Mouse (Mus musculus): Measurements from ENCODE around the gene Aldh5a1. TPM values are rescaled to one million over a fixed set of nuclear protein-coding genes. Genes with fewer than 3 reads are reported as not detected.
A peak's percentile ranks its signal among the peaks of the same experiment; 100 is the strongest.

Gene Aldh5a1
- polyA plus RNA-seq, 1 experiment, result 0.83 TPM

DNA sequence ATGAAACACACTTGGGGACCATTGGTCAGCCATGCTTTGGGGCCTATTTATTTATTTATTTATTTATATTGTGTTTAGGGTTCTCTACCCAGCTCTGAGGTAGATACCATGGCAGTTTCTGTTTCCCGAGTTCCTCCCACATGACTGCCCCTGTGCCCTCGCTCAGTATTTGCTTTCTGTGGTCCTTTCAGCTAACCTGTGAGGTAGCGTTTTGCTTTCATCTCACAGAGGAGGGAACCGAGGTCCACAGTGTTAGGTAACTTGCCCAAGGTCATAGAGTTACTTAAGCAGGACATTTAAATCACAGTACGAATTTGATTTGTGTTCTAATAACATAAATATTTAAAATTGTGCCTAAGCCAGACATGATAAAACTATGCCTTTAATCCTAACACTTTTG lies 9.7 kb upstream of the Aldh5a1 start:
- TF ChIP-seq POLR2A (IDR thresholded peaks at IDR 0.05; ENCODE audit: control insufficient read depth, low read depth, low read length) (no peak), CTCF (IDR thresholded peaks at IDR 0.05; ENCODE audit: control insufficient read depth, insufficient read depth, insufficient replicate concordance, low read depth, low read length) (no peak)
- Histone ChIP-seq H3K4me3 (ENCODE audit: control insufficient read depth, low read depth, low read length) (no peak overlapping the region), H3K27me3 (ENCODE audit: control insufficient read depth, insufficient read depth, low read length) (no peaks in the 10 kb centered on the region), H3K36me3 (ENCODE audit: control insufficient read depth, insufficient read depth, low read length) (no peaks in the 10 kb centered on the region), H3K27ac (ENCODE audit: control insufficient read depth, insufficient read depth, low read depth, low read length) (no peak overlapping the region), H3K4me1 (ENCODE audit: control insufficient read depth, insufficient read depth, low read length) (peaks cover 3% of the 10 kb centered on the region; the same call in 1 of the 2 replicates)

DNA sequence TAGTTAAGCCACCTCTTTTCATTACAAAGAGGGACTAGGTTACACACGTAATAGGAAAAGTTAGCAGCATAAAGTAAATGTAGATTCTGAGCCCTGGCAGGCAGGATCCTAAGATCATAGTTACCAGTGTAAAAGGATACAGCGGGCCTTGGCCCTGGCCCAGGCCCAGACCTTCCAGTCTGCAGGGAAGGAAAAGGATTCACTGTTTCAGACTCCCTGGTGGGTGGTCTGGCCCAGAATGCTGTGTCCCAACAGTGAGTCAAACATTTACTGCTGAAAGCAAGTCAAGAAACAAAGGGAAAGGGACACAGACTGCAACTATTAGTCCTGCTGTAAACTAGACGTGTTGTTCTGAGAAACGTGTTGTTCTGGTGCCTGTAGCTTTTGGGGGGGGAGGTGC lies 8.1 kb upstream of the Aldh5a1 start:
- H3K27ac ChIP-seq (ENCODE audit: control insufficient read depth, insufficient read depth, low read depth, low read length), result no peak overlapping the region
- H3K4me1 ChIP-seq (ENCODE audit: control insufficient read depth, insufficient read depth, low read length), result peaks cover 3% of the 10 kb centered on the region; the same call in 1 of the 2 replicates
- H3K36me3 ChIP-seq (ENCODE audit: control insufficient read depth, insufficient read depth, low read length), result no peaks in the 10 kb centered on the region
- no peak for TF ChIP-seq POLR2A (IDR thresholded peaks at IDR 0.05; ENCODE audit: control insufficient read depth, low read depth, low read length)
- TF ChIP-seq CTCF (IDR thresholded peaks at IDR 0.05; ENCODE audit: control insufficient read depth, insufficient read depth, insufficient replicate concordance, low read depth, low read length), result no peak
- H3K4me3 ChIP-seq (ENCODE audit: control insufficient read depth, low read depth, low read length), result no peak overlapping the region
- no peaks in the 10 kb centered on the region for H3K27me3 ChIP-seq (ENCODE audit: control insufficient read depth, insufficient read depth, low read length)

DNA sequence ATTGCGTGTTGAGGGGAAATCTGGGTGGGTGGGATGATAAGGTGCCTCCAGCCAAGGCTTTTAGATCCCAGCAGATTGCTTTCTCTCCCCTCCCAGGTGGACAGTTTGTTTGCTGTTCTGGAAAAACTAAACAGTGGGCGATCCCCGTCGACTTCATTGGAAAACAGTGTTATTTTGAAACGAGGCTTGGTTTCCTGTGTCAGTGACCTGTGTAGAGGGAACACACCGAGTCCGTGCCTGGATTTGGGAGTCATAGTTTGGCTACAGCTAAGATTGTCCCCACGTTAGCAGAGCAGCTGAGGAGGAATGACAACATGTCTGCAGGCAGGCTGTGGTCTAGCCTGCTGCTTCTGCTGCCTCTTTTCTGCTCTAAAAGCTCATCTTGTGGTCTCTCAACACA lies 5.8 kb upstream of the Aldh5a1 start:
- H3K4me1 ChIP-seq (ENCODE audit: control insufficient read depth, insufficient read depth, low read length), result peaks cover 5% of the 10 kb centered on the region
- H3K27ac ChIP-seq (ENCODE audit: control insufficient read depth, insufficient read depth, low read depth, low read length), result no peak overlapping the region
- no peaks in the 10 kb centered on the region for H3K27me3 ChIP-seq (ENCODE audit: control insufficient read depth, insufficient read depth, low read length)
- H3K36me3 ChIP-seq (ENCODE audit: control insufficient read depth, insufficient read depth, low read length), result no peaks in the 10 kb centered on the region
- peak overlapping the region; percentile 7 for H3K4me3 ChIP-seq (ENCODE audit: control insufficient read depth, low read depth, low read length)
- TF ChIP-seq POLR2A (IDR thresholded peaks at IDR 0.05; ENCODE audit: control insufficient read depth, low read depth, low read length), result no peak
- TF ChIP-seq CTCF (IDR thresholded peaks at IDR 0.05; ENCODE audit: control insufficient read depth, insufficient read depth, insufficient replicate concordance, low read depth, low read length), result no peak

DNA sequence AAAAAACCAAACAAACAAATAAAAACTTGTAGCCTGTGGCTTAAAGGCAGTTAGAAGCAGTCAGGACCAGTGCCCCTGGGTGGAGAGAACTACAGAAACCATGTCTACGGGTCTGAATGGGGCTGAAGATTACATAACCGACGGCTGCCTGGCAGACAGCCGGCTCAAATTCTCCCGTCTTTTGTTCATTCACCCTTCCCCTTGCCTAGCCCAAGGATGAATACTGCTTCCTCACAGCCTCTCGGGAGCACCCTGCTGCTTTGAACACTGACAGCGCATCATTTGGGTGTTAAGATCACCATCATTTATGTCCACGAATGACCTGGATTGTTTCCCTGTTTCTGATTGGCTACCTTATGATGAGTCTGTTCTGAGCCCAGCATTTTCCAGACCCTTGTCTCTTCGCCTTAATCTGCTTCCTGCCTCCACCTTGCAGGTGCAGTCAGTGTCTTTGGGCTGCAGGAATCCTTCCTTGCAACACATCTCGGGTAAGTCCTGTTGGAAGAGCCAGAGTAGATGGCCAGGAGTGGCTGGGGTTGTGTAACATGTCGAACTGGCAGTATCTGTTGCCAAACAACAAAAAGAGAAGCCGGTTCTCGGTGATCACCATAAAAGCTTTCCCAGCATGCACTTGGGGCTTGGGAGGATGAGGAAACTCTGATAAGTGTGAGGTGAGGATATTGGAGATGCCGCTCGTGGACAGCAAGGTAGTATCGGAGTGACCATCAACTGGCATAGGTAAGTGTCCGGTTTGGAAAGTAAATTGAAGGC lies 5.2 kb upstream of the Aldh5a1 start, which contains the start of gene Gpld1:
Gene Gpld1 (plus strand): TSS at position 641 of the 771 bp plus-strand sequence.
- TF ChIP-seq POLR2A (IDR thresholded peaks at IDR 0.05; ENCODE audit: control insufficient read depth, low read depth, low read length) (no peak), CTCF (IDR thresholded peaks at IDR 0.05; ENCODE audit: control insufficient read depth, insufficient read depth, insufficient replicate concordance, low read depth, low read length) (no peak)
- H3K27ac ChIP-seq (ENCODE audit: control insufficient read depth, insufficient read depth, low read depth, low read length), result no peak within 1 kb of the TSS
- H3K4me1 ChIP-seq (ENCODE audit: control insufficient read depth, insufficient read depth, low read length), result peaks cover 9% of the 10 kb centered on the region
- peak within 1 kb of the TSS; percentile 51 for H3K4me3 ChIP-seq (ENCODE audit: control insufficient read depth, low read depth, low read length)
- no peaks in the 10 kb centered on the region for H3K36me3 ChIP-seq (ENCODE audit: control insufficient read depth, insufficient read depth, low read length)
- no peaks in the 10 kb centered on the region; the same call in 1 of the 2 replicates for H3K27me3 ChIP-seq (ENCODE audit: control insufficient read depth, insufficient read depth, low read length)

DNA sequence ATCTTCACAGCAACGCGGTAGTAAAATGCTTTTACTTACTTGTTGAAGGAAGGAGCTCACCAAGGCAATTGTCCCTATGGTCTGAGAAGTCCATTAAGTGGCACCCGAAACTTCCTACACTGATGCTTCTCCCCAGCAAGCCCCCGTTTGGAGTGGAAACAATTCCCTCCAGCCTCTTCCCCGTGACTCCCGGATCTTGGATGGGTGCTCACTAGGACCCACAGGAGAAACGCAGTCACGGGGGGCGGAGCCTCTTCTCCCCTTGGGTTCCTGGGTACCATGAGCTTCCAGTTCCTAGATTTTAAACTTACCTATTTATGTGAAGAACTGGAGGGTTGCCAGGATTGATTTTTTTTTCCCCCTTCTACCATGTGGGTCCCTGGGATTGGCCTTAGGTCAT lies 2.0 kb upstream of the Aldh5a1 start:
- no peaks in the 10 kb centered on the region for H3K36me3 ChIP-seq (ENCODE audit: control insufficient read depth, insufficient read depth, low read length)
- H3K4me3 ChIP-seq (ENCODE audit: control insufficient read depth, low read depth, low read length), result no peak overlapping the region
- no peaks in the 10 kb centered on the region; the same call in 1 of the 2 replicates for H3K27me3 ChIP-seq (ENCODE audit: control insufficient read depth, insufficient read depth, low read length)
- TF ChIP-seq POLR2A (IDR thresholded peaks at IDR 0.05; ENCODE audit: control insufficient read depth, low read depth, low read length) (no peak), CTCF (IDR thresholded peaks at IDR 0.05; ENCODE audit: control insufficient read depth, insufficient read depth, insufficient replicate concordance, low read depth, low read length) (no peak)
- H3K27ac ChIP-seq (ENCODE audit: control insufficient read depth, insufficient read depth, low read depth, low read length), result no peak overlapping the region
- H3K4me1 ChIP-seq (ENCODE audit: control insufficient read depth, insufficient read depth, low read length), result peaks cover 9% of the 10 kb centered on the region

DNA sequence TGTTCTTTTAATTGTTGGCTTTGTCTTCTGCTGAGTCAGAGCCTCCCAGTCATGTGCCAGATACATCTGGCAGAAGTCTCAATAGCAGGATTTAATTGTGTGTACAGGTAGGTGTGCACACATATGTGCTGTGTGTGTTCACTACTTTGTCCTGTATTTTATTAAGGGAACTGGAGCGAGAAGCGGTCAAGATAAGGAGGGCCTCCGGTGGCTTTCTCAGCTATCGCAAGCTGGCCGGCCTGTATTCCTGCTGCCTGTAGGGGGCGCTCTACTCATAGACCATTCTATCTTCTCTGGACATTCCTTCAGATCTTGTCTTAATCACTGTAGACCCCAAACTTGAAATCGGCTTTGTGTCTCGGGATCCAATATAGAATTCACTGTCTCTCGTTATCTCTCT lies 1.2 kb upstream of the Aldh5a1 start:
- Histone ChIP-seq H3K4me1 (ENCODE audit: control insufficient read depth, insufficient read depth, low read length) (peaks cover 9% of the 10 kb centered on the region), H3K4me3 (ENCODE audit: control insufficient read depth, low read depth, low read length) (no peak overlapping the region), H3K36me3 (ENCODE audit: control insufficient read depth, insufficient read depth, low read length) (no peaks in the 10 kb centered on the region), H3K27ac (ENCODE audit: control insufficient read depth, insufficient read depth, low read depth, low read length) (no peak overlapping the region), H3K27me3 (ENCODE audit: control insufficient read depth, insufficient read depth, low read length) (no peaks in the 10 kb centered on the region; the same call in 1 of the 2 replicates)
- TF ChIP-seq POLR2A (IDR thresholded peaks at IDR 0.05; ENCODE audit: control insufficient read depth, low read depth, low read length), result no peak
- TF ChIP-seq CTCF (IDR thresholded peaks at IDR 0.05; ENCODE audit: control insufficient read depth, insufficient read depth, insufficient replicate concordance, low read depth, low read length), result peak; percentile 82

DNA sequence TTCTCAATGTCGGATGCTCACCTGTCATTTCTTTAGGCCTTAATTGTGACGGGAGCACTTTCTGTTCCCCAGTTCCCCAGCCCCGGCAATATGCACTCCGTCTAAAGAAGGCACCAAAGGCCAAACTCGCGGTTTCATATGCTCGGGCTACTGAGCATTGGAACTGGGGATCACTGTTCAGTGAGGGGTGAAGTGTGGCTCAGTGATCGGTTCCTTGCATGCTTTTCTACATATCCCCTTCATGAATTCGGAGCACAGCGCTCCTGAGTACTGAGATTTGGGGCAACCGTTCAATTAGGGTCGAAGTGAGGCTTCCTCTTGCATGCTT lies 342 bp upstream of the Aldh5a1 start:
- Histone ChIP-seq H3K4me3 (ENCODE audit: control insufficient read depth, low read depth, low read length) (peak overlapping the region; percentile 80), H3K4me1 (ENCODE audit: control insufficient read depth, insufficient read depth, low read length) (peaks cover 8% of the 10 kb centered on the region), H3K27ac (ENCODE audit: control insufficient read depth, insufficient read depth, low read depth, low read length) (peak overlapping the region; percentile 60), H3K36me3 (ENCODE audit: control insufficient read depth, insufficient read depth, low read length) (no peaks in the 10 kb centered on the region), H3K27me3 (ENCODE audit: control insufficient read depth, insufficient read depth, low read length) (no peaks in the 10 kb centered on the region; the same call in 1 of the 2 replicates)
- TF ChIP-seq CTCF (IDR thresholded peaks at IDR 0.05; ENCODE audit: control insufficient read depth, insufficient read depth, insufficient replicate concordance, low read depth, low read length) (no peak), POLR2A (IDR thresholded peaks at IDR 0.05; ENCODE audit: control insufficient read depth, low read depth, low read length) (no peak)

Data from testis, adult 2 months (tissue).